Mouse (Mus musculus) brain, embryonic 14.5 days (tissue): ENCODE results near the gene Anapc16. TPM values are rescaled to one million over a fixed set of nuclear protein-coding genes. Genes with fewer than 3 reads are reported as not detected.
"Not testable (repeated sequence)": the region's sequence is repeated elsewhere in the genome, so short reads cannot be mapped to it uniquely, and the experiment has no call there.

Source experiments
- DNase-seq: peaks from one replicate; pipeline ENCODE4 v3.0.0-alpha.2; 2011; ENCODE audit warnings: low read depth
- CTCF ChIP-seq: fragments of 200-500 bp; IDR thresholded peaks from 2 replicates; pipeline ENCODE4 v1.5.1; 2012; ENCODE audit warnings: inconsistent platforms, mild to moderate bottlenecking, moderate library complexity, borderline replicate concordance; ENCODE audit not compliant: insufficient read depth, insufficient read length; ENCODE audit errors: extremely low read depth
- POLR2A ChIP-seq: fragments of 200-500 bp; IDR thresholded peaks from 2 replicates; pipeline ENCODE4 v1.6.1; 2012; ENCODE audit warnings: mild to moderate bottlenecking, inconsistent platforms, borderline replicate concordance; ENCODE audit not compliant: poor library complexity, insufficient read depth, insufficient read length, severe bottlenecking; ENCODE audit errors: extremely low read depth
- polyA plus RNA-seq: library from polyadenylated mRNA; depleted of rRNA; stranded (reverse); fragments of >200 nt; gene quantifications from 2 replicates; pipeline ENCODE4 v1.2.3, GENCODE M21; 2012

The Anapc16 gene
- polyA plus RNA-seq, 1 experiment = 85.9 TPM

DNA sequence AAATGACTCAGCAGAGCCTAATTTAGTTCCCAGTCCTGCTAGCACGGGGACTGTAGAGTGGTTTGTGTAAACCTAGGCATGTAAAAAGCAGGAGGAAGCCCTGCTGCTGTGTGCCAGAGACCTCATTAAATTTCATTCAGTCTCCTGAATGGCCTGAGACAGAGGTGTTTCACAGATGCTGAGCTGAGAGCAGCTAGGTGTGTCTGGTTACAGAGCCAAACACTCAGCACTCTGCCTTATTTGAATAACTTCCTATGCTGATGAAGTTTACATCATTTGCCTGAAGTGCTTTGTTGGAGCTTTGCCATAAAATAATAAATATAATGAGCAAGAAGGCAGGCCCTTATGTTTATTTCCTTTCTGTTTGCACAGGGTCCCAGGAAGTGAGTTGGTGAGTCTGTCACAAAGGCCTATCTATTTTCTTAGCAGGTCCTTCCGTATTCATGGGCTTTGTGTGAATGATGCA lies 24.7 kb upstream of the Anapc16 start:
- DNase-seq = peak; percentile 71
- no peak for TF ChIP-seq CTCF
- TF ChIP-seq POLR2A = no peak

DNA sequence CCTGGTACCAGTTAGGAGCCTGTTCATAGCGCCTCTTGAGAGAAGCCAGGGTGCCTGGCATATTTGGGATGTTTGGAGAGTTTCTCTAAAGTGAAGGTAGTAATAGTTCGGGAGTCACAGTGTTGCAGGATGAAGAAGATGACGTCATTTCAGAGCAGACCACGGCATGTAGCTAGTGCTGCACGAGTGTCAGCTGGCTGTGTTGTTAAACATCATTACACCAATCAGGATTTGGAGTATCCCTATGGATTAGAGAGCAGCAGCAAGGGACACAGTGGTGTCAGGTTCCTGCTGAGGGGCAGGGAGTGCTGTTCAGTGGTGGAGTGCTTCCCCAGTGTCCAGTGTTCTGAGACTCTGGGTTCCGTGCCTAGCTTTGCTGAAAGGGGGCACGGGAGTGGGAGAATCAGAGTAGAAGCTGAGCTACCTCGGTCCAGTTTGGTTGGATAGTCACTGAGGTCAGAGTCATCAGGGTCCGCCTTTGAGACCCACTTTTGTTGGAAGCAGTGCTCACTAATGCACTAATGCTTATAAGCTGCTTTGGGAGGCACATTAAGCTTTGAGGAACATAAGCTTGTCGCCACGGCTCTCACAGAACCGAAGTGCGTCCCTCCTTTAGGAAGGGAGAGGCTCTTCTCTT lies 23.9 kb upstream of the Anapc16 start:
- no peak for TF ChIP-seq CTCF
- no peak for TF ChIP-seq POLR2A
- DNase-seq = peak; percentile 17

DNA sequence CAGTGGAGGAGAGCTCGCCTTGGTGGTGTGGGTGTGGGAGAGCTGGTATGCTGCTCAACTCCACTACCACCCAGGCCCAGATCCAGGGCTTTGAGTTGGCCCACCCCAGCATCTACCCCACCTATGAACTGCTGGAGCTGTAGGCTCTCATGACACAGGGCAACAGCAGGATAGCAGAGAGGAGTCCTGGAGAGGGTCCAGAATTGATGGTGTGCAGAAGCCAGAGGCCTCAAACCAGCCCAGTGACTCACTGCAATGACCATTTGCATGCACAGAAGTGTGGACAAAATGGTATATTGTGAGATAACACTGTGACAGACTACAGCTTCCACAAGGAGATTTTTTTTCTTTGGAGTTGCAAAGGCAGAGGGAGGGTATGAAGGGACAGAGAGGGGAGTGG lies 20.8 kb upstream of the Anapc16 start:
- TF ChIP-seq POLR2A = no peak
- TF ChIP-seq CTCF = no peak
- DNase-seq = no peak

DNA sequence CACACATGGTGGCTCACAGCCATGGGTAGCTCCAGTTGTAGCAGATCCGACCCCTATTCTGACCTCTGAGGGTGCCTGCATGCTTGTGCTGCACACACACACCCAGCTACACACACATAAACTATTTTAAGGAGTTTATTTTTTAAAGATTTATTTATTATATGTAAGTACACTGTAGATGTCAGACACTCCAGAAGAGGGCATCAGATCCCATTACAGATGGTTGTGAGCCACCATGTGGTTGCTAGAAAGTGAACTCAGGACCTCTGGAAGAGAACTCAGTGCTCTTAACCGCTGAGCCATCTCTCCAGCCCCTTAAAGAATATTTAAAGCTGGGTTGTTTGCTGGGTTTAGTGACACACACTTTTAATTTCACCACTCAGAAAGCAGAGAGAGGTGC lies 16.4 kb upstream of the Anapc16 start:
- TF ChIP-seq POLR2A = no peak
- TF ChIP-seq CTCF = no peak
- DNase-seq = no peak

DNA sequence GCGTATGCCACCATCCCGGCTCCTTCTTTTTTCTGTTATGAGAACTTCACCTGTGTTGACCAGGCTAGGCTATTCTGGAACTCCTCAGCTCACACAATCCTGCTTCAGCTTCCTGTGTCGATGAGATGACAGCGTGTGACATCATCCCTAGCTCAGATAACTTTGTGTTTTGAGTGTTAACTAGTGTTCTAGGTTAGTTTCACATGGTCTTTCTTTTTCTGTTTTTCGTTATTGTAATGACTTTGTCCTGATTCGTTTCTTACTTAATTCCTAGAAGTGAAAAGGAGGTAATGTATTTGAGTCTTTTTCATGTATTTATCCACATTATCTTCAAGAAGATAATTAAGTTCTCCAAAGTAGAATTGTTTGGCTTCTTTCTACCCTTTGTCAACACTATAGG lies 13.3 kb upstream of the Anapc16 start:
- DNase-seq = no peak
- TF ChIP-seq CTCF (no peak), POLR2A (no peak)

DNA sequence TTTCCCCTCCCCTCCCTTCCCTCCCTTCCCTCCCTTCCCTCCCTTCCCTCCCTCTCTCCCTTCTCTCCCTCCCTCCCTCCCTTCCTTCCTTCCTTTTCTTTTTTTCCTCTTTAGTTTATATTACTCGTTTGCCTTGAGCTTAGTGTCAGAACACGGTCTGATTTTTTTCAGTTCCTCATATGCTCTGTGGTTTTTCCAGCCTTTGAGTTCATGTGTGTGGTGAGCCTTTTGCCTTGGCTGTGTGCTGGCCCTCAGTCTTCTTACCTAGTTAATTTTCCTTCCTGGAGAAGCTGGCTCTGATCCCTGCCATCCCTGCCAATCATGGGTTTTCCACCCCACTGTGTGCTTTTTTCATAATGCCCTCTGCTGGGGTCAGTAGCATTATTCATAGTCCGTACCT lies 6.2 kb upstream of the Anapc16 start:
- DNase-seq = no peak
- TF ChIP-seq CTCF = no peak
- TF ChIP-seq POLR2A = no peak

DNA sequence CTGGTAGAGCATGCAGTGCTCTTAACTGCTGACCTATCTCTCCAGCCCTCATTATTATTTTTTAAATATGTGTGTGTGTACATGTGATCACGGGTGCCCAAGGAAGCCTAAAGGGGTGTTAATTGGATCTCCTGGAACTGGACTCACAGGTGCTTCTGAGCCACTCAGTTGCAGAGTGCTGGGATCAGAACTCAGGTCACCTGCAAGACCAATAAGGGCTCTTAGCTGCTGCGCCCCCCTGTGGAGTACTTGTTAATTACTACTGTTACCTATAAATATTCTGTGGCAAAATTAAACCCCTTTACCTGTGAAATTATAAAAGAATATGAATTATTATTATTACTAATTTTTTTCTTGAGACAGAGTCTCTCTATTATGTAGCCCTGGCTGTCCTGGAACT lies 2.3 kb upstream of the Anapc16 start:
- no peak for DNase-seq

DNA sequence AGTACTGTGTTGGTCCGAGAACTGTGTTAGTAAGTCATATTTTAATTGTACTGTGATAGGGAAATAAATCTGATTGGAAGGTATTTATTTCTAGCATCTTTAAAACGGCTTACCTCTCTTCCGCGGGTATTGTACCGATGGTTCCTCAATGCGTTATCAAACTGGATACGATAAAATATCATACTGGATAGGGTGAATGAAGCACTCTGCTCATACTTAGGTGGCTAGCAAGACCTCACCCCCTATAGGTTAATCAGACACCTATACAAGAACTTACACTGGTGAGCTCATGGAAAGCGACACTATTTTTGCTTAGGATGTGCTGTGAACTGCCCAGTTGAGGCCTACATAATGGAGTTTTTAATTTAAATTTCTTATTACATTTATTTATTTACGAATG lies 912 bp upstream of the Anapc16 start:
- no peak for DNase-seq
- TF ChIP-seq POLR2A (no peak), CTCF (no peak)

More for the DNA sequence above, 2.3 kb upstream of the Anapc16 start:
- TF ChIP-seq POLR2A = no peak
- TF ChIP-seq CTCF = peak; percentile 27; the same call in 1 of the 2 replicates

DNA sequence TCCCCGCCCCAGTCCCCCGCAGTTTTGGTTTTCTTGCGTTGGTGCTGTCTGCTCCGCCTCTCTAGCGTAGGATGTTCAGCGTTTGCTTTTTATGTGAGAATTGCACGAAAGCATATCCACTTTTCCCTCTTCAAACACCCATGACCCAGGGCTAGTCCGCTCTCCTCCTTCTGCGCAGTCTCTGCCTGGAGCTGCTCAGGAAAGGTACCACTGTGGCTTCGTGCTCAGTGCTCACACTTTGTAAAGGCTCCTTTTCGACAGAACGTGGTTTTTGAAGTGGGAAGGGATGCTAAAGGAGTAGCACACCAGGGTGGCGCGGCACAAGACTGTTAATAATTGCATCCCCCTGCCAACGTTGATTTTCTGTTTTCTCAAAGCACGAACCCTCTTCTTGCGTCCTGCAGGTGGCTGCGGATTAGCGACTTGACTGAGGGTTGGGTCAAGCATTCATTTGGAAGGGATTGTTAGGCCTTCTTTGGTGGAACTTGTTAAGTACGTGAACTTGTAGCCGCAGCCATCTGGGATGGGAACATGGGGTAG lies 348 bp upstream of the Anapc16 start:
- no peak; the same call in 1 of the 2 replicates for TF ChIP-seq POLR2A
- TF ChIP-seq CTCF = peak; percentile 30; the same call in 1 of the 2 replicates
- DNase-seq = peak; percentile 81

DNA sequence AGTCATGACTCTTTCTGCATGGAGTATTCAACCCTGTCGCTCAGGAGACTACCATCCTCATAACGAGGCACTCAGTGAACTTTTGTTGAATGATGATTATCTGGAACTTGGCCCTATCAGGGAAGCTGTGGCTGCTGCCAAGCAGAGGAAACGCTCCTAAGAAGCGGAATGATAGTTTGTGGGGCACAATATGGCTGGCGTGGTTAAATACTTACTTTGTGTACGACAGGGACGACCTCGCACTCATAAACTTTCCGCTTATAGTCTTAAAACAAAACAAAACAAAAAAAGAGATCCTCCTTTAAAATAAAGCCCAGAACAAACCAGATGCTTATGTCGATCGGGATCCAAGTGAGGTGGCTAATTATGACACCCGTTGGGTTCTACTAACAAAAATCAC lies 732 bp downstream of the Anapc16 start:
- TF ChIP-seq POLR2A = no peak
- TF ChIP-seq CTCF = no peak
- DNase-seq = no peak

DNA sequence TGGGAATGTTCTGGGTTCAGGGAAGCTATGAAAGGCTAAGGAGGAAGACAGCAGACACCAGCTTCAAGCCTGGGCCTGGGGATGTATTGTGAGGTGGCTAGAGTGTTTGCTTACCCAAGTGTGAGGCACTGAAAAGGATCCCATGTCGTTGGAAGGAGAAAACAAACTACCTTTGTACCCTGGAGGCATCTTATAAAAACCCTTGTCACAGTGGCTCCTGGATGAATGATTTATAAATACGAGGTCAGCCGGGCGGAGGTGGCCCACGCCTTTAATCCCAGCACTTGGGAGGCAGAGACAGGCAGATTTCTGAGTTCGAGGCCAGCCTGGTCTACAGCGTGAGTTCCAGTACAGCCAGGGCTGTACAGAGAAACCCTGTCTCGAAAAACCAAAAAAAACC lies 1.3 kb downstream of the Anapc16 start:
- DNase-seq = not testable (repeated sequence)

DNA sequence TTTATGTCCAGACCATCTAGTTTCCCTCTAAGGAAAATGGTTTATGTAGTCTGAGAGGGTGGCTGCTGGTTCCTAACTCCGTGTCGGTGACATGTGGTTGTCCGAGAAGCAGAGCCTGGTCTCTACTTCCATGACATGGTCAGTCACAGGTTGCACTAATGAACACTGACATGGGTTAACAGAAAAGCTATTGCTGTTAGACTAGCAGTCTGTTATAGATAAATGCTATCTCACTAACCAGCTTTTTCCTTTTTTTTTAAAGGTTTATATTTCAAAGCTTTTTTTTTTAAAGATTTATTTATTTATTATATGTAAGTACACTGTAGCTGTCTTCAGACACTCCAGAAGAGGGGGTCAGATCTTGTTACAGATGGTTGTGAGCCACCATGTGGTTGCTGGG lies 3.9 kb downstream of the Anapc16 start:
- DNase-seq = no peak
- TF ChIP-seq POLR2A (no peak), CTCF (no peak)
